12 mouse cellular contexts compared by ENCODE assay signal in genomic region chr8:4836651-4837050, GRCm38 (mm10).
"Had no signal": no experiment of that assay in that cellular context is flagged by ENCODE, and none has a peak within 500 bp of the region (broad histone marks: within the 10 kb centered on the region; RNA-seq: fewer than 3 reads in every experiment).

No protein-coding gene starts in this region.

- H3K36me3 ChIP-seq: limb, embryonic 10.5 days; liver, embryonic 15.5 days; midbrain, embryonic 15.5 days; neural tube, embryonic 12.5 days had no signal

- H3K27me3 ChIP-seq: liver, embryonic 15.5 days; megakaryocyte, embryonic 14.5 days; midbrain, embryonic 15.5 days; neural tube, embryonic 12.5 days had no signal

- H3K4me1 ChIP-seq: limb, embryonic 10.5 days; liver, embryonic 15.5 days; megakaryocyte, embryonic 14.5 days; midbrain, embryonic 15.5 days; neural tube, embryonic 12.5 days had no signal

- H3K4me2 ChIP-seq: liver, embryonic 11.5 days; liver, embryonic 15.5 days; midbrain, embryonic 11.5 days; midbrain, embryonic 15.5 days; neural tube, embryonic 12.5 days had no signal

- H3K9ac ChIP-seq: liver, embryonic 15.5 days; midbrain, embryonic 15.5 days; neural tube, embryonic 12.5 days had no signal

- ATAC-seq: midbrain, embryonic 15.5 days had no signal

- H3K27ac ChIP-seq: left cerebral cortex, adult 2 months; limb, embryonic 10.5 days; liver, embryonic 15.5 days; macrophage; midbrain, embryonic 15.5 days; neural tube, embryonic 12.5 days; stomach, postnatal 0 days had no signal

- H3K9me3 ChIP-seq: limb, embryonic 10.5 days; liver, embryonic 15.5 days; megakaryocyte, embryonic 14.5 days; midbrain, embryonic 15.5 days; neural tube, embryonic 12.5 days had no signal

- H3K4me3 ChIP-seq: left cerebral cortex, adult 2 months; limb, embryonic 10.5 days; liver, embryonic 15.5 days; megakaryocyte, embryonic 14.5 days; midbrain, embryonic 15.5 days; neural tube, embryonic 12.5 days had no signal

- DNase-seq: lung, postnatal 10 days; thymus, postnatal 4 days had no signal
